Comparison of ENCODE assay signal across 8 mouse cellular contexts in the genomic region with DNA sequence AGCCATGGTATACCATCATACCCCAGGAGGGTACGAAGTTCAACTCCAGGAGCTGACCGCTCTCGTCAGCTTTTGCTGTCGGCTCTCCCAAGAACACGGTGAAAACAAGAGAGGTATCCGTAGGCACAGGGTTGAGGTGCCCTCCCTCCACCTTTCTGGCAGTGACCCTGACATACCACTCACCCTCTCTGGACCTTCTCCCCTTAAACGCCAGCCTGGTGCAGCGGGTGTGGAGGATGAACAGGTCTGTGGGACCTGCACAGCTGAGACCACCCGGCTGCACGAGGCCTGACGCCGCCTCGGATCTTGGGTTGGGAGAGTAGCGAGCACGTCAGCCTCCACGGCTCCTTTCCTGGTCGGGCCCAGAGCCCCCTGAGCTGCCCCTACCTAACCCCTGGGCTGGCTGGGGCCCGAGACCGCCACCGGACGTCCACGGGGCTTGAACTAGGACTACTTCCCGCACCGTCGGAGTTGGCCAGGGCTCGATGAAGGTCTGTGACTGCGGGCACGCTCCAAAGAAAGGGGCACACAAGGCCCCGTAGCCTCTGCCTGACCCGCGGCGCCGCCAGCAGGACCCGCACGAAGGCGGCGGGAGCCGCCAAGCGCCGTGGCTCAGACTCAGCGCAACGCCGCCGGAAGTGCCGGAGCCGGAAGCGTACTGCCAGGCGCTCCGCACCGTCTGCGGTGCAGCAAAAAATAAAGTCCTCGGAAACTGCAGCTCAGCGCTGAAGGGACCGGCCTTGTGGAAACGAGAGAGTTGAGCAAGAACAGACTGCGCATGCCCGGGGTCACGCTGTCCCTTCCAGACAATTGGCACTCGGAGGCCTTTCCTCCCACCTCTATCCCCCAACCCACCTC. TPM values are rescaled to one million over a fixed set of nuclear protein-coding genes. Genes with fewer than 3 reads are reported as not detected.
DNase-seq lines count a peak whose midpoint lies in the region; ATAC-seq and TF ChIP-seq lines count a peak whose summit lies in the region.

TSS of gene Dus1l (minus strand) at position 648 of the 858 bp plus-strand sequence.

- peak within 1 kb of the TSS; percentile 100 for H3K4me3 ChIP-seq in E14TG2a.4 (replicated peaks; ENCODE audit: low read length)
- peak within 1 kb of the TSS; percentile 89 for H3K4me3 ChIP-seq in forebrain, embryonic 13.5 days
- peak within 1 kb of the TSS; percentile 97 for H3K4me3 ChIP-seq in liver, postnatal 0 days (ENCODE audit: low read depth, low read length)
- peak within 1 kb of the TSS; percentile 87 for H3K4me3 ChIP-seq in neural tube, embryonic 14.5 days (ENCODE audit: low read depth, low read length)

- H3K27me3 ChIP-seq in E14TG2a.4 (ENCODE audit: insufficient read depth, low read length): no peaks in the 10 kb centered on the region
- no peaks in the 10 kb centered on the region for H3K27me3 ChIP-seq in forebrain, embryonic 13.5 days
- H3K27me3 ChIP-seq in liver, postnatal 0 days (ENCODE audit: insufficient read depth, low read length): no peaks in the 10 kb centered on the region
- no peaks in the 10 kb centered on the region for H3K27me3 ChIP-seq in neural tube, embryonic 14.5 days (ENCODE audit: control insufficient read depth, insufficient read depth, low read length)

- intact Hi-C loops in heart, postnatal 10 days (cut with DNase I): loop anchor here (1.0 kb wide), 1 partner anchor 76 kb away; no protein-coding TSS in a partner anchor

- peak; percentile 97 for DNase-seq in c-Kit-positive CD71-positive TER-119-positive erythroid progenitor cells, embryonic 14.5 days (ENCODE audit: low spot score)
- DNase-seq in heart, postnatal 10 days: peak; percentile 98 to 99
- DNase-seq in large intestine, adult 2 months (ENCODE audit: low read depth, low spot score): peak; percentile 92
- peak; percentile 97 for DNase-seq in liver, postnatal 0 days
- DNase-seq in testis, postnatal 10 days (ENCODE audit: low spot score): peak; percentile 97

- TF ChIP-seq CTCF in E14TG2a.4 (conservative IDR thresholded peaks at IDR 0.05; ENCODE audit: low read length): no peak
- TF ChIP-seq CTCF in liver, postnatal 0 days (IDR thresholded peaks at IDR 0.05; ENCODE audit: low read depth): no peak

- peak; percentile 63; the same call in 1 of the 2 replicates for TF ChIP-seq EP300 in liver, postnatal 0 days (IDR thresholded peaks at IDR 0.05; ENCODE audit: low read depth)

- 2% methylated on average over 59 of the region's 59 CpGs for WGBS in forebrain, embryonic 13.5 days
- WGBS in large intestine, adult 2 months: under 1% methylated on average over 59 of the region's 59 CpGs
- 1% methylated on average over 59 of the region's 59 CpGs for WGBS in liver, postnatal 0 days (ENCODE audit: insufficient replicate concordance)
- WGBS in neural tube, embryonic 14.5 days: 2% methylated on average over 54 of the region's 59 CpGs

- H3K9me3 ChIP-seq in E14TG2a.4 (ENCODE audit: low read length): no peaks in the 10 kb centered on the region
- H3K9me3 ChIP-seq in forebrain, embryonic 13.5 days (replicated peaks): no peaks in the 10 kb centered on the region
- H3K9me3 ChIP-seq in liver, postnatal 0 days (ENCODE audit: low read length): no peaks in the 10 kb centered on the region
- no peaks in the 10 kb centered on the region for H3K9me3 ChIP-seq in neural tube, embryonic 14.5 days (ENCODE audit: control insufficient read depth, low read length)

- ATAC-seq in forebrain, embryonic 13.5 days: peak; percentile 94
- peak; percentile 88 for ATAC-seq in liver, postnatal 0 days
- peak; percentile 91 for ATAC-seq in neural tube, embryonic 14.5 days (ENCODE audit: low read depth)

- peak within 1 kb of the TSS; percentile 71 for H3K27ac ChIP-seq in forebrain, embryonic 13.5 days
- H3K27ac ChIP-seq in liver, postnatal 0 days (ENCODE audit: low read depth): peak within 1 kb of the TSS; percentile 73
- peak within 1 kb of the TSS; percentile 45 for H3K27ac ChIP-seq in neural tube, embryonic 14.5 days (ENCODE audit: low read depth, low read length)

- H3K9ac ChIP-seq in forebrain, embryonic 13.5 days: peak within 1 kb of the TSS; percentile 83
- H3K9ac ChIP-seq in liver, postnatal 0 days (replicated peaks): peak within 1 kb of the TSS; percentile 99
- peak within 1 kb of the TSS; percentile 91 for H3K9ac ChIP-seq in neural tube, embryonic 14.5 days (replicated peaks; ENCODE audit: low read depth, low read length)

- H3K36me3 ChIP-seq in E14TG2a.4 (ENCODE audit: insufficient read depth, low read length): peaks cover 44% of the 10 kb centered on the region
- H3K36me3 ChIP-seq in forebrain, embryonic 13.5 days (ENCODE audit: poor library complexity, severe bottlenecking): peaks cover 38% of the 10 kb centered on the region
- peaks cover 33% of the 10 kb centered on the region for H3K36me3 ChIP-seq in liver, postnatal 0 days (replicated peaks; ENCODE audit: insufficient read depth, low read length)
- H3K36me3 ChIP-seq in neural tube, embryonic 14.5 days (ENCODE audit: control insufficient read depth, insufficient read depth, low read length): peaks cover 19% of the 10 kb centered on the region

- H3K4me1 ChIP-seq in E14TG2a.4 (replicated peaks; ENCODE audit: low read depth, low read length): peaks cover 56% of the 10 kb centered on the region
- peaks cover 16% of the 10 kb centered on the region for H3K4me1 ChIP-seq in forebrain, embryonic 13.5 days
- H3K4me1 ChIP-seq in liver, postnatal 0 days (ENCODE audit: insufficient read depth): peaks cover 13% of the 10 kb centered on the region
- H3K4me1 ChIP-seq in neural tube, embryonic 14.5 days (ENCODE audit: control insufficient read depth, insufficient read depth, low read length): peaks cover 13% of the 10 kb centered on the region

- H3K4me2 ChIP-seq in forebrain, embryonic 13.5 days: peak within 1 kb of the TSS; percentile 99
- H3K4me2 ChIP-seq in liver, postnatal 0 days (ENCODE audit: low read depth, low read length): peak within 1 kb of the TSS; percentile 97
- peak within 1 kb of the TSS; percentile 98 for H3K4me2 ChIP-seq in neural tube, embryonic 14.5 days (ENCODE audit: low read depth, low read length)

RNA-seq across cellular contexts. Expression of gene Dus1l, which starts in this region (rescaled TPM):
- polyA plus RNA-seq in forebrain, embryonic 13.5 days (2015; fragmentation: Nextera tagmentation; extraction: Ambion mirVana): 58.6 and 67.7 TPM in 2 replicates
- 10 to 100 TPM; 33.1 to 34.8 TPM for total RNA-seq in heart, postnatal 10 days (2021)
- 41.7 and 42.1 TPM in 2 replicates for polyA plus RNA-seq in large intestine, adult 2 months (2012; rRNA removed)
- 43.8 and 46.8 TPM in 2 replicates for polyA plus RNA-seq in liver, postnatal 0 days (2015; fragmentation: Nextera tagmentation; extraction: Ambion mirVana)
- polyA plus RNA-seq in neural tube, embryonic 14.5 days (2014; fragmentation: Nextera tagmentation; extraction: Ambion mirVana): 44.8 and 47.8 TPM in 2 replicates

Comparison
In these comparisons a context has a peak if more than half of its experiments do, and no peak if none do; other contexts are left out.
1. Peak in every context shown above with its lines: DNase-seq, ATAC-seq, H3K4me3 ChIP-seq and H3K27ac ChIP-seq.